Mouse (Mus musculus) natural killer cell, adult 2 months (primary cell): ENCODE data around the gene Synm.

Experiments
- DNase-seq, 2 experiments: peaks; one replicate each; pipeline ENCODE4 v3.0.0; 2022; ENCODE audit warnings: low spot score in 2 of 2

The Synm gene

DNA sequence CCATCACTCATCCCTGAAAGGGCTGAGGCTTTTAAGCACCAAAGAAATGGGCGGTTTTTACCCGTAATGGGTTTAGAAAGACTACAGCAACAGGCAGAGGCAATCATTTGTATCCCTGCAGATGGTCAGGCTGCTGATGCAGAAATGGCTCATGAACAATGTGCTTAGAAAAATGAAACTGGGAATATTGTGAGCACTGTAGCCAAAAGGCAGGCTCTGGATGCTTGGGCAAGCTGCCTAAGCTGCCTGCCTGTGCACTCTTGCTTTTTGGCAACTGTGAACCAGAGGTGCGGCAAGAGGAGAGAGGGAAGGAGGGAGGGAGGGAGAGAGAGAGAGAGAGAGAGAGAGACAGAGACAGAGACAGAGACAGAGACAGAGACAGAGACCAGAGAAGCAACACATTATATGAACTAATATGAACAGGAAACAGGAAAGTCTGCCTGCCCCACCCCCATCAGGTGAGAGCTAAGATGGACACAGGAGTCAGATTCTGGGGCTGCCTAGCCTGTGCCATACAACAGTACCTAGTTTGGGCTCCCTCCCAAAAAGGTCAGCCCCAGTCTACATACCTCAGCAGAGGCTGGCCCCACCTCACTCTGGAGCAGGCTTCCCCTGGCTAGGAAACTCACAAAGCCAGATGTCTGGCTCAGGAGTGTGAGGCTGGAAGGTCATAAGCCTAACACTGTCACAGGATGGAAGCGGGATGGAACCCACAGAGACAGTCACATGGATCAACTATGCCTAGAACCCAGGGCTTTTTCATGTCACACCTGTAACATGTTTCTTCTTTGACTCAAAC is 9.9 kb downstream of the Synm start:
- DNase-seq, result no peak

DNA sequence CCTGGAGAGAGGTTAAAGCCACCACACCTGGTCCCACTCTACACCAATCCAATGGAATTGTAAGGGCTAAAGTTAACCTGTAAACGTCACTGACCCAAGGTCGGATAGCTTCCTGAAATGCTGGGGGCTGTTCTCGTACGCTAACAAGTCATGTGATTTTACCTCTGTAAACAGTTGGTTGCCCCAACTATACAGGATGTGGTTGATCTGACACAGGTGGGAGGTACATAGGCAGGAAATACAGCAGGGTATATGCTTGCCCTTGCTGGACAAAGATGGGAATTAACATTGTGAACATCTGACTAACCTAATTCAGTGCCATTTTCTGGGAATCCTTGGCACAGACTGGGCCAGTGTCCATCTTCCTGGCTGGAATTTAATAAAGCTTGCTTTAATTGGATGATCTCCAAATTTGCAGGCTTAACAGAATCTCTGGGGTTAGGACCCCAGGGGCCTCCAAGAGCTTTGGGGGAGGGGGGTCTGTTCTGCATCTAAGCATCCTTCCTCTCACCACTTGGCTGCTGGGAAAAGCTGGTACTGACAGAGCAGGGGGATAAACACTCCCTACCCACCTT is 11.7 kb downstream of the Synm start:
- no peak for DNase-seq

DNA sequence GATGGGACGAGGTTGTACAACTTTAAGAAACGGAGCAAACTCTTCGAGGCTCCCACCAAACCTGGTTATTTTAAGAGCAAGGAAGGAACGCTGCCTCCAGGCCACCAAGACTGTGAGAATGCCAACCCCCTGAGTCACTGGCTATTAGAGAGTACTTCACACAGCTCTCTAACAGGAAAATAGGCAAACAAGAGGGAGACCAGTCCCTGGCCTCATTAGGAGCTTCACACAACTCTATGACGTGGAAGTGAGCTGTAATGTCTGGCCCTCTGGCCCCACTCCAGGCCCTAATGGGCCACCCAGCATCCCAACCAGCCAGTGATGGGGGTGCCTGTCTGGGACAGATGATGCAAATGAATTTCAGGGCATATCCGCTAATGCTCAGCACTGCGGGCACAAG is 17.8 kb downstream of the Synm start:
- DNase-seq, result no peak

DNA sequence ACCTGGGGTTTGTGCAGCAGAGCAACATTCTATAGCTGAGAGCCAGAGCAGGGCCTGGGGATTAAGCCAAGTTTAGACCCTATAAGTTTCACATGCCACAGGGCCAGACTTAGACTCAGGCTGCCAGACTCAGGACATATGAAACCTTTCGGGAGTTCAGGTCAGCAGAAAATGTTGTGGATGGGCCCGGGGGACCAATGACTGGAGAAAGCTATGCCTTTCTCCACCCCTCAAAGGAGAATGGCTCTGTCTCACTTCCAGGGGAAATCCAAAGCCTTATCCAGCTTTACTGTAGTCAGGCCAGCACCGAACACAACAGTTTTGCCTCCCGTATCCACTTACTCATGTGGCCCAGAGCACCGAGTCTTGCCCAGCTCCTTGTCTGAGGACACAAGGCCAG is 18.7 kb downstream of the Synm start:
- DNase-seq, result no peak

DNA sequence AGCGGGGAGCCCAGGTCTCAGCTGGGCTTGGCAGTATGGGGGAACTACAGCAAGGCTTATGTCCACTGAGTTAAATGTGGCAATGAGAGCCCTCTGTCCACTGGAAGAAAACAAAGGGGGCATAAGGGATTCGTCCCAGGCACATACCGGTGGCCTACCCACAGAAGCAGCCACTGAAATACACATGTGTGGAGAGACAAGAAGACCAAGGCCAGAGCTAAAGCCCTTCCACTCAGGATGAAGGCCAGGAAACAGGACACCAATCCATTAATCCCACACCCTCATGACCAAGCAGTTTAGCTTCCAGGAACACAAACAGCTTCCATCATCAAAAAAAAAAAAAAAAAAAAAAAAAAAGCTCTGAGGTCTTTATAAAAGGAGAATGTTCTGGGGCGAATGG is 19.2 kb downstream of the Synm start:
- DNase-seq, result no peak

DNA sequence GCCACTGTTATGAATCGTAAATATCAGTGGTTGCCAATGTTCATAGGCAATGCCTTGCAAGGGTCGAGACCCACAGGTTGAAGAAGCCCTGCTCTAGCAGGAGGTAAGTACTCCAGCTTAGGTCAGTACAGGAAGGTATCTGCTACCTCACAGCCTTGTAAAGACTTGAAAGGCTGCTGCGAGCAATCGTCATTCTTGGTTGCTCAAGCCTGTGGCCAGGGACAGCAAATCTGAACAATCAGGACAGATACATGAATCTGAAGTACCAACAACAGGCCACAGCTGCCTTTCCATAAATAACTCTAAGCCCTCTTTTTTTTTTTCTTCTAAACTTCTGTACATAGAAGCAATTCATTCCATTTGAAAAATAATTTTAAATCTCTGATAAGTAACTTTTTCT is 27.3 kb downstream of the Synm start:
- no peak for DNase-seq

DNA sequence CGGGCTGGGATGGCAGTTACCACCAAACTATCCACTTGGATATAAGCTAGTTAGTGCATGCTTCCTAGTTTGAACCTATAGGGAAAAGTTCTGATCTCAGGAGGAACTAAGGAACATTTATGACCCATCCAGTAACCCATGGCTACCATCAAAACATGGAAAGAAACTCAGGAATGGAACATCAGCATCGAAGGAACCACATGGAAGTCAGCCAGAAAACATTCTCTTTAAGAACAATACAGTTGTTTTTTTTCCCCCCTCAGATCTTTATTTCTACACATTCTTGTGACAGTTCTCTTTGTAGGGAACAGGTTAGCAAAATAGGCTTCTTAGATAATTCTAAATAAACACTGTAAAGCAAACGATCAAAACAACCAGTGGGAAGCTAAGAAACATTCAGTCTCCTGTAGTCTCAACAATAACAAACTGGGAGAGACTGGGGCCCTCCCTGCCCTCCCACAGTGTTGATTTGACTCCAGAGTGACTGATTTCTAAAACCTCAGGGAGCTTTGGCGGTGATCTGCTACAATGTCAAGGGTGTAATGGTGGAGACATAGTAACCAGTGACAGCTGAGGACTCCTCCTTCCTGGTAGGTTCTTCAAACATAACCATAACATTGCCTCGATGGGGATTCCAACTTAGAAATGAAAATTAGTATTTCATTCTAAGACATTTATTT is 29.0 kb downstream of the Synm start:
- no peak for DNase-seq

DNA sequence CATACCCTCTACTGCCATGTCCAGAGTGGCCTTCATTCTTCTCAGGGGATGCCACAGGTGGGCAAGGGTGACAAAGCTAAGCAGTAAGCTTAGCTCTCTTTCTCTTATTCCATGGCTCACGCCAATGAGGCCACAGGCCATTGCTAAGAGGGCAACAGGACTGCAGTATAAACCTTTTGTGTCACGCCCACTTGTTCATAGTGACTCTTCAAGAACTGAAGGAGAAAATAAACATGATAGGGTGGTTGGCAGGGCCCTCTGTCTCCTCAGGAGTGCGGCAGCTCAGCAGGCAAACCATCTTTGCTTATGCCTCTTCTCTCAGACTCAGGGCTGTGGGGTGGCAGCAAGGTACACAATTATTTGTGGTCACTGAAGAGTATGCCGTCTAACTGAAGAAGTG is 30.7 kb downstream of the Synm start:
- no peak for DNase-seq

DNA sequence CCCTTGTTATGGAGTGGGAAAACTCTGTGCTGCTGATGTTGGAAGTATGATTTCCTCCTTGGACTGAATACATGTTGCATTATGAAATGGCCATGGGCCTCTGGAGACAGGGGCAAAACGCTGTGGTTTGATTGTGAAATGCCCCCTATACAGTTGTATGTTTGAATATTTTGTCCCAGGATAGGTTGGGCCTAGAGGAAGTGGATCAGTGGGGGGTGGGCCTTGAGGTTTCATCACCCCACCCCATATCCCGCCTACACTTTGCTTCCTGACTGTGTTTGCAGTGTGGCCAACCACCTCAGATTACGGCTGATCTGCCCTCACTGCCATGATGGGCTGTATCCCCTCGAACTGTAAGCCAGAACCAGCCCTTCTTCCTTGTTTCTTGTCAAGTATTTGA is 31.3 kb downstream of the Synm start:
- no peak for DNase-seq

DNA sequence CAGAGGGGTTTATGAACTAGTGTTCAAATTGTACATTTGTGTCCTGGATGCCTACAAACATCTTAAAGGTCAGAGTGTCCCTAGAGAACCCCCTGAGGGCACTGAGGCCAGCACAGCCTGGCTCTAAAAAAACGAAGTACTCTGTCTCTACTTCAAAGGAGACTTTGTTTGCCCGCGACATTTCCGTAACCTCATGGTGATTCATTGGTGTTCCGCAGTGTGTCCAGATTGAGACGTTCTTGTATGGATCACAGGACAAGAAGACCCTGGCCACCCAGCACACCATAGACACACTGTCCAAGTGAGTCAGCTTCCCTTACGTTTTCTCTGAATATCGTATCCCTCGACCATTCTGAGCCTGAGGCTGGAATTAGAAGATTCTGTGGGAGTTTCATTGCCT is 34.5 kb downstream of the Synm start:
- DNase-seq, result no peak

DNA sequence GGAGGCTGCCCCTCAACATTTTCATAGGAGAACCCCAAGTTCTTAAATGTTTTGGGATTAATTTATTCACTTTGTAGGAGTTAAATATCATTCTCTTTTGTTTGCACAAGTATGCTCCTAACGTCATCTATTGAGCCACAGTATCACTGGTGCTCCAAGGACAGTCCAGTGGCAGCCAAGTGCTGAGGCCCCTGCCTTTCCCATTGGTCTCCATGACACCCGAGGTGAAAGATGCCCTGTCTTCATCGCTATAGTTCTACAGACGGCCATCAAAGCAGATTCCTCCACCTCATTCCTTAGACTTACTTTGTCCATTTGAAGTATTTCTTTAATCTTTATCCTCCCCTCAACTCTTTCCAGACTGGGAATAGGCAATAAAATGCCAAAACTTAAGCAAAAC is 35.0 kb downstream of the Synm start:
- DNase-seq, result no peak

DNA sequence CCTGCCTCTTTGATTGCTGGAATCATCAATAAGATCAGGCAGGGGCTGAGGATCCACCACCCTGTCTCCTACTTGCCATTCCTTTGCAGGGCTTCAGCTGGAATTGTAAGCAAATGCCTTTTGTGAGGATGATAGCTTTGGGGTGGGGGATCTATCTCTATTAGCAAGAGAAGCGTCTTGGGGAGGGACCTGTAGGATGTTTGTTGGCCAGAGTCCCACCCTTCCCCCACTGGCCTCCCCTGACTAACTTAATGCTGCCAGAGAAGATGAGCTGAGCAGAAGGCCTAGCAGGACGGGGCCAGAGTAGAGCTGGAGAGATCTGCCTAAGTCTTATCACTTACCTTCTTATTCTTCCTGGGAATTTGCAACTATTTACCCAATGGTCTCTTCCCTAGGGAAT is 37.4 kb downstream of the Synm start:
- no peak for DNase-seq

DNA sequence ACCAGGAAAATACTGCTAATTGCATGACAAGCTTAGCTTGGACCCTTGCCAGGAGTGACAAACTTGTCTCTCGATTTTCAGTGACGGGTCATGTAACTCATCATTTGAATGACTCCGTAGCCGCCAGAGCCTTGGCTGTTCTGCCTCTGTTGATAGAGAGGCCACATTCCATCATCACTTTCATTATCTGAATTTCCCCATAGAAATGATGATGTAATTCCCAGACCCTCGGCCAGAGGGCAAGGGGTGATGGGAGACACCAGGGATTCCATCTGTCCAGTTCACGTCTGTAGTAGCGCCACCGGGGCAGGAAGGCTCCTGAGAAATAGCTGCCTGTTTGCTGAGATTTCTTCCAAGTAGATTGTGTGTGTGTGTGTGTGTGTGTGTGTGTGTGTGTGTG is 40.7 kb downstream of the Synm start:
- DNase-seq, result no peak

DNA sequence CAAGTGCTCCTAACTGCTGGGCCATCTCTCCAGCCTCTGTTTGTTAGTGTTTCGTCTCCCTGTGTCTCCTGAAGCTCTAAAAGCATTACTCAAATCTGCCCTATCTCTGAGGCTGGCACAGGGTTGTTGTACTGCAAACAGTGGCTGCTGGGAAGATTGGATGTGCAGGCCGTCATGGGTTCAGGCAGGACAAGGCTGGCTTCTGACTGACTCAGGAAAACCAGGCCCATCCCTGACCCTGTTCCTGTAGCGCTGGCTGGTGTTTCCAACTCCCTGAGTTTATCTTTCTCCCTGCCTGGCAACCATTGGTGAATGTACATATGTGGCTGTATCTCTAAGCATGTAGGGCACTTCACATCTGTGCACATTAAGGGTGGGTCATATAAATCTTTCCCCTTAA is 42.0 kb downstream of the Synm start:
- DNase-seq, result no peak

DNA sequence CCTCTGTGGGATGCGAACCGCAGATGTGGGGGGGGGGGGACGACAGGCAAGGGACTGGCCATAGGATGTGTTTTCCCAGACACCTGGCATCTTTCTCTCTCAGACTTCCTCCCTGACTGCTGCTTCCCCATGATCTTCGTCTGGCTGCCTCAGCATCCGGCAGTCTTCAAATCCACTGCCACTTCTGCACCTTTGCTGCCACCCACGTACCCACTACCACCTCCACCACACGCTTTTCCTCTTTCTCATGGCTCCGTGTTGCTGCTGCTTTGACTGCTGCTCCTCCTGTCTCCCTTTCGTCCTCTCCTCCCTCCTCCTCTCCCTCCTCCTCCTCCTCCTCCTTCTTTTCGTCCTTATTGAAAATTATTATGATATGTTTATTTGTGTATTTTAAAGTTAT is 42.6 kb downstream of the Synm start:
- DNase-seq, result no peak

DNA sequence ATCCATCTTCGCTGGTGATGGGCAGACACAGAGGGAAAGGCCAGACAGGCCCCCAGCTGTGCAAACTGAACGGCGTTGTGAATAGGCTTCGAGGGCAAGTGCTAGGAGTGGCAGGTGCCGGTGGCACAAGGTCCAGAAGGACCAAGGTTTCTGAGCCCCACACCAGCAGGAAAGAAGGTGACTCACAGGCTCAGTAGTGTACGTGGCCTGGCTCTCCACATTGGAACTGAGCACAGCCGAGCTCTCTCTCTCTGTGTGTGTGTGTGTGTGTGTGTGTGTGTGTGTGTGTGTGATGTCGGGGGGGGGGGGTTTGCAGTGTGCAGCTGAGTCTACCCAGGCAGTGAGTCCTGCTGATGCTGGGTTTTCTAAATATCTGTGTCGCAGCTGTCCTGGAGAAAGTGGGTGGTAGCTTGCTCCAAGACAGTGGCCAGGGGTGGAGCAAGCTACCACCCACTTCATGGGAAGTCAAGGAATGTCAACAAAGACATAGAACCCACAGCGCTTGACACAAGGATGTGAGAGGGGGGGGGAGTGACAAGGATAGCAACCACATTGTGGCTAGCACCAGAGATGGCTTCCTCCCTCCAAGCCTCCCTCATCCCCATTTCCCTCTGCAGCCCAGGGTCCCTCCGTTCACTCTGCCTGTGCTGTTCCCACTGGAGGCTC is 43.2 kb downstream of the Synm start:
- DNase-seq, result no peak

DNA sequence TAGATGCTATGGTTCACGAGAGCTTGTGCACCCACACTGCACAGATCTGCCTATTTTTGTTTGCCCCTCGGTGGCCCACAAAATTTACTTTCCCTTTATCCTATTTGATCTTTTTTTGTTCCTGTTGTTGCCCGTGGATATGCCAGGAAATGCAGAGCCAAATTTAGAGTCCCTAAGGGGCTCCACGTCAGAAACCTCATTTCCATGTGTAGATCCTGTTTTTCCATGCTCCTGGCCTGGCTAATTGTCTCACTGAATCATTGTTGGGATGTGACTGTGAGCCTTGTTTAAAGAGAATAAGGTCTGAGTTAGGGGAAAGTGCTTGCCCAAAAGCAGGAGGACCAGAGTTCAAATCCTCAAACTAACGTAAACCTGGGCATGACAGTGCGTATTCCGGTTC is 44.4 kb downstream of the Synm start:
- DNase-seq, result no peak

DNA sequence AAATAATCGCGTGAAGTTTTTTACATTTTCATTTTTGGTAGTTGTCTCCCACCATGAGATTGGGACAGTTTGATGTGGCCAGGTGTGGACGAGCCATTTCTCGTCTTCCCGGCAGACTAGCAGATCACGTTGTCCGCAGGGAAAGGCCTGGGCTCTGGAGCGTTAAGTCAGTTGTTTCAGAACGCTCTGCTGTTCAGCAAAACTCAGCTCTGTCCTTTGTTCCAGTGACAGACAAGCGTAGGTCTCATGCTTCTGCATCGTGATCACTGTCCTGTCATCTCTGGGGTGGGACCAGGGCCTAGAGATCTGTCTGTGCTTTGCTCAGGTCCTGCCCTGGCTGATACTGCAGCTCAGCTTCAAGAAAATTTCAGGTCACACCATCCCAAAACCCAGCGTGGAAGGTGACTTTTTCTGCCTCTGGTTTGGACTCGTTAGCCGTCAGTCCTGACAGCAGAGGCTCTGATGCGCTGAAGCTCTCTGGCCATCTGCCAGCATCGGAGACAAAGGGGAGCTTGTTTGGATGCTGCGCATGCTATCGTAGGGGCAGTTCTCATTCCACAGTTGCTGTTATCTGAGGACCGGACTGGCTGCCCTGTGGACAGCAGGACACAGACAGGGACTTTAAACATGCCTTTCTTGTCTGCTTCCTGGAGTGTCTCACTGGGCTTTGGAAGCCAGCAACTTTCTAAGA is 45.6 kb downstream of the Synm start:
- DNase-seq, result no peak

DNA sequence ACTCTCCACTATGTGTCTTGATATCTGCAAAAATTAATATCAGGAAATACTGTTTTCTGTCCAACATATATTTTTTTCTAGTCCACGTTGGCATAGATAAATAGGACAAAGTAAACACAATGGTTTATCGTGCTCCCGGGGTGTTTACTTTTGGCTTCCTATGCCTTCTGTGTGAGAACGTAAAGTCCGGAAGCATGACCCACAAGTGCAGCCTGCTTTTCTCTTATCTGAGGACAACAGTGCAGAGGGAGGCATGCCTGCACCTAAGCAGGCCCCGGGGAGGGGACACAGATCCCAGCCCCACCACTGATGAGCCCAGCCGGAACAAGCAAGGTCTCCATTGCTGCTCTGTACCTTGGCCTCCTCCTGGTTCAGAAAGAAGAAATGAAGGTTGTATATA is 49.3 kb downstream of the Synm start:
- no peak for DNase-seq

DNA sequence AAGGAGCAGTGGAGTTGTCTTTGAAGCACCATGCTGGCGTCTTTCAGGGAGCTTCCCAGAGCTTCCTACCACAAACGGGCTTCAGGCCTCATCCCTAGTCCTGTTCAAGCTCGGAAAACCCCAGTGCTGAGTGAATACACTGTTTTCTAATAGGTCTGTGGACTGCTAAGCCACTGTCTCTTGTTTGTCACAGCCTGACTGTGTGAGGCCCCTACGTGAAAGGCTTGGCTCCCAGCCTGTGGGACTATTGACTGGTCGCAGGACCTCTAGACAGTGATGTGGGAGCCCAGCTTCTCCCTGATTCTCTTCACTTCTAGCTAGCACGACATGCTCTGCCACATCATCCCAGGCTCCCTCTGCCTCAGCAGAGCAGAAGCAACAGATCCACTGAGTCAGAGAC is 51.4 kb downstream of the Synm start:
- DNase-seq, result no peak

DNA sequence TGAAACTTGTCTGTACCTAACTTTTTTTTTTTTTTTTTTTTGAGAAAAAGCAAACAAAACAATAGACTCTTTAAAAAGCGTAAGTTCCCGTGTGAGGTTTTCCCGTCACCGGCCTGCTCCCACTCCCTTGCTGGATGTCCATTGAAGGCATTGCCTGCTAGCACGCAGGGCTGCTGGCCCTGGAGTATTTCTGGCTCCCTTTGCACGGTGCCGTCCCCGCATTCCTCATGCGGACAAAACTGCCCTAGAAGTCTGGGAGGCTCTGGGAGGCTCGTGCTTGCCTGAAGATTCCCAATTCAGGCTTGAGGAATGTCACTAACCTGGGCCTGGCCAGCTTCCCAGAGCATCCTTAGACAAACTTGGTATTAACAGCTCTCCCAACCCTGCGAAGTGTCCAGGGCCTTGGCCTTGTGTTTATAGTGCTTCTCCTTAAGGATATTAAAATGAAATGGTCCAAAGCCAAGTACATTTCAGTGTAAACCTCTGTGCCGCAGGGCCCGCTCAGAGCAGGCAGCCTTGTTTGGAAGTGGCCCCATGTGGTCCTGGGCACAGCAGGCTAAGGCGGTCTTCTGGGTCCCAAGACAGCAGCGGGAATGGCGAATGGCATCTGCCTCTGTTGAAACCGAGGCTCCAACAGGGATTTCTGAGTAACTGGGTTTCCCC is 58.2 kb downstream of the Synm start:
- DNase-seq, result no peak

DNA sequence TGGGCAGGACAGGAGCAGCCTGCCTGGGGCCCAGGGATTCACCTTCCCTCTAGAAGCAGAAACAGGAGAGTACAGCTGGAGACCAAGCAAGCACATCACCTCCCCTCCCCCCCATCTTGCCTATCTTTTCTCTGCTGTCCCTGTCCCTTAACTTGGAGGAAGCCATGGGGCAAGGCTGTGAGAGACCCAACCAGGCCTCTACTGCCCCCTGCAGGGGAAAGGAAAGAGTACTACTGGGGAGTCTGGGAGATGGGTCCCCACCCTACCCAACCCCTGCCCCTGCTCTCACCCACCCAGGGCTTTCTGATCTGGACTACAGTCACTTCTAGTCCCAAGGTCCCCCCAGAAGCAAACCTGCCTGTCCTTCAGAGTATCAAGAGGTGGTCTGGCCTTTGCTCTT is 58.7 kb downstream of the Synm start:
- no peak for DNase-seq
